Mouse (Mus musculus) limb, embryonic 15.5 days (tissue): ENCODE data around the gene B4galt1. TPM values are rescaled to one million over a fixed set of nuclear protein-coding genes. Genes with fewer than 3 reads are reported as not detected.
A peak's percentile ranks its signal among the peaks of the same experiment; 100 is the strongest.

ENCODE experiments used
- ATAC-seq: fragments of 200-750 bp; cut with Nextera tagmentation; 2 replicates; pipeline ENCODE4 v1.8.0; 2017; ENCODE audit warnings: low read depth, moderate TSS enrichment; ENCODE audit not compliant: insufficient number of reproducible peaks, low FRiP score, low TSS enrichment
- H3K27ac ChIP-seq: fragments of 300-500 bp; sonication (generic); 2 replicates; pipeline ENCODE4 v1.5.1; 2015; ENCODE audit warnings: moderate library complexity, mild to moderate bottlenecking, inconsistent platforms
- H3K27me3 ChIP-seq: fragments of 300-500 bp; sonication (generic); 2 replicates; pipeline ENCODE4 v1.6.1; 2015; ENCODE audit warnings: inconsistent platforms
- H3K36me3 ChIP-seq: fragments of 300-500 bp; sonication (generic); 2 replicates; pipeline ENCODE4 v1.6.1; 2015; ENCODE audit warnings: inconsistent platforms
- H3K4me1 ChIP-seq: fragments of 300-500 bp; sonication (generic); 2 replicates; pipeline ENCODE4 v1.6.1; 2015; ENCODE audit warnings: inconsistent platforms
- H3K4me2 ChIP-seq: fragments of 300-500 bp; sonication (generic); 2 replicates; pipeline ENCODE4 v1.6.1; 2015; ENCODE audit warnings: mild to moderate bottlenecking, inconsistent platforms
- H3K4me3 ChIP-seq: fragments of 300-500 bp; sonication (generic); 2 replicates; pipeline ENCODE4 v1.5.1; 2015; ENCODE audit warnings: mild to moderate bottlenecking, inconsistent platforms
- H3K9ac ChIP-seq: fragments of 300-500 bp; sonication (generic); 2 replicates; pipeline ENCODE4 v1.6.1; 2015; ENCODE audit warnings: inconsistent platforms
- H3K9me3 ChIP-seq: fragments of 300-500 bp; sonication (generic); 2 replicates; pipeline ENCODE4 v1.6.1; 2016; ENCODE audit warnings: inconsistent platforms
- WGBS: fragments of 180-500 bp; shearing (Covaris S2); methylation state at CpG from one replicate; pipeline ENCODE4 v1.1.7; 2015; 5-methylcytosine and 5-hydroxymethylcytosine counted together
- polyA plus RNA-seq: library from polyadenylated mRNA; unstranded; fragments of >200 nt; fragmentation: Nextera tagmentation; extraction: Ambion mirVana; gene quantifications from 2 replicates; pipeline ENCODE4 v1.2.1, GENCODE M21; 2015

B4galt1 gene
- polyA plus RNA-seq, 1 experiment from 2014 or later, result 50.3 TPM

- H3K4me1 ChIP-seq, result peaks cover 53% of the 10 kb centered on the region
- whole genome bisulfite sequencing, result 62% methylated on average over 5 of the region's 5 CpGs
- H3K27ac ChIP-seq, result no peak overlapping the region
- H3K4me2 ChIP-seq, result peak overlapping the region; percentile 83
- H3K36me3 ChIP-seq, result no peaks in the 10 kb centered on the region
- ATAC-seq, result no peak
- no peaks in the 10 kb centered on the region for H3K9me3 ChIP-seq
- H3K9ac ChIP-seq, result peak overlapping the region; percentile 0; the same call in 1 of the 2 replicates
- H3K27me3 ChIP-seq, result no peaks in the 10 kb centered on the region
- H3K4me3 ChIP-seq, result peak overlapping the region; percentile 81
Observed at GRCm38 (mm10) chr4:40850582-40850981, 3.2 kb downstream of the B4galt1 start.

DNA sequence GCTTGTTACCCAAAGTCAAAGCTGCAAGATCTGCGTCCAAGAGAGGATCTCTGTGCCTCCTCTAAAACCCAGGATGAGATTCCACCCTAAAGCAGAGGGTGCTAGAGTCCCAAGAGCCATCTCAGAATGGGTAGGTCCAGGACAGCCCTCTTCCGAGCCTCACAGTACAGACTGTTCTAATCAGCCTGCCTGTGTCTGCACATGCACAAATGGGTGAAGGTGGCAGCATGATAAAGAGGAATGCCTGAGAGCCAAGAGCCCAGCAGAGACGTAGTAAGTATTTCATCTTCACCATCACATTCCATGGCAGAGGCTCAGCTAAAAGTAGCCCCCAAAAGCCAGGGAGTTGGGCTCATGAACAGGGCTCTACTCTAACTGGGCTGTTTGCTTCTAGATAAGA is 4.3 kb downstream of the B4galt1 start:
- 76% methylated on average over 3 of the region's 3 CpGs for WGBS
- H3K27me3 ChIP-seq, result no peaks in the 10 kb centered on the region
- no peaks in the 10 kb centered on the region for H3K9me3 ChIP-seq
- H3K27ac ChIP-seq, result no peak overlapping the region
- no peak overlapping the region for H3K4me2 ChIP-seq
- H3K36me3 ChIP-seq, result no peaks in the 10 kb centered on the region
- H3K9ac ChIP-seq, result no peak overlapping the region
- H3K4me1 ChIP-seq, result peaks cover 60% of the 10 kb centered on the region
- no peak for ATAC-seq
- H3K4me3 ChIP-seq, result no peak overlapping the region

DNA sequence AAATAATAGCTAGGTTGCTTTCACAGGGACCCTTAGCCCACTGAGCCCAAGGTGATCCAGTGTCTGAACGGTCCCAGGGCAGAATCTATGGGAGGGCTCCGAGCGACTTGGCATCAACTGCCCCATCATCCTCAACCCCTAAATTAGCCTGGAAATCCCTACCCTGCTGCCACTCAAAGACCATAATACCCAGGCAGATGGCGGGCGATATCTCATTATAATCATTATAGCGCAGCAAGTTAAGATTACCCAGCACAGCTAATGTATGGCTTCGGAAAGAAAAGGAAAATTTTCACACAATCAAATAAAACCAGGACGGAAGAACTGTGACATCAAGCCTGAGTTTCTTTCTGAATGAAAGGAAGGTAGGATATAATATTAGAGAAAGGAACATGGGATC is 5.6 kb downstream of the B4galt1 start:
- Histone ChIP-seq H3K27ac (no peak overlapping the region), H3K36me3 (no peaks in the 10 kb centered on the region), H3K27me3 (no peaks in the 10 kb centered on the region), H3K4me3 (no peak overlapping the region), H3K9ac (no peak overlapping the region), H3K4me1 (peaks cover 68% of the 10 kb centered on the region), H3K4me2 (no peak overlapping the region), H3K9me3 (no peaks in the 10 kb centered on the region)
- 90% methylated on average over 8 of the region's 8 CpGs for WGBS
- no peak for ATAC-seq

DNA sequence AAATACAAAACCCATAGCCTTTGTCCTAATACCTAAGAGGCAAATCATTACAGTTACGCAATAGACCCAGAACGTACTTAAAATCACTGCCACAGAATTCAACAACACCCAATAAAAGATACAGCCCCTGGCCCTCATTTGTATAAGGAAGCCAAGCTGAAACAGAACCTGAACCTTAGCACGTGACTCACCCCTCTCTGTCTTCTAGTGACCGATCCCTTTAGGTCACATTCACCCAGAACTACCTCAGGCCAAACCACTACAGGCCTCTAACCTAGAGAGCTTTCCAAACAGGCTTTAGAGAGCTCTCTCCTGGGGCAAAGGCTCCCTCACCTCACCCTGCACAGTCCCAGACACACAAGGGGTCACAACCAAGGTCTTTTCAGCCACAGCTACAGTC is 6.6 kb downstream of the B4galt1 start:
- Histone ChIP-seq H3K4me3 (no peak overlapping the region), H3K36me3 (no peaks in the 10 kb centered on the region), H3K4me2 (no peak overlapping the region), H3K27ac (peak overlapping the region; percentile 38; the same call in 1 of the 2 replicates), H3K4me1 (peaks cover 66% of the 10 kb centered on the region), H3K9ac (no peak overlapping the region), H3K9me3 (no peaks in the 10 kb centered on the region), H3K27me3 (no peaks in the 10 kb centered on the region)
- no peak for ATAC-seq
- WGBS, result 44% methylated on average over 4 of the region's 4 CpGs

GRCm38 (mm10) chr4:40846143-40846931 is 7.5 kb downstream of the B4galt1 start:
- H3K36me3 ChIP-seq, result no peaks in the 10 kb centered on the region
- ATAC-seq, result no peak

DNA sequence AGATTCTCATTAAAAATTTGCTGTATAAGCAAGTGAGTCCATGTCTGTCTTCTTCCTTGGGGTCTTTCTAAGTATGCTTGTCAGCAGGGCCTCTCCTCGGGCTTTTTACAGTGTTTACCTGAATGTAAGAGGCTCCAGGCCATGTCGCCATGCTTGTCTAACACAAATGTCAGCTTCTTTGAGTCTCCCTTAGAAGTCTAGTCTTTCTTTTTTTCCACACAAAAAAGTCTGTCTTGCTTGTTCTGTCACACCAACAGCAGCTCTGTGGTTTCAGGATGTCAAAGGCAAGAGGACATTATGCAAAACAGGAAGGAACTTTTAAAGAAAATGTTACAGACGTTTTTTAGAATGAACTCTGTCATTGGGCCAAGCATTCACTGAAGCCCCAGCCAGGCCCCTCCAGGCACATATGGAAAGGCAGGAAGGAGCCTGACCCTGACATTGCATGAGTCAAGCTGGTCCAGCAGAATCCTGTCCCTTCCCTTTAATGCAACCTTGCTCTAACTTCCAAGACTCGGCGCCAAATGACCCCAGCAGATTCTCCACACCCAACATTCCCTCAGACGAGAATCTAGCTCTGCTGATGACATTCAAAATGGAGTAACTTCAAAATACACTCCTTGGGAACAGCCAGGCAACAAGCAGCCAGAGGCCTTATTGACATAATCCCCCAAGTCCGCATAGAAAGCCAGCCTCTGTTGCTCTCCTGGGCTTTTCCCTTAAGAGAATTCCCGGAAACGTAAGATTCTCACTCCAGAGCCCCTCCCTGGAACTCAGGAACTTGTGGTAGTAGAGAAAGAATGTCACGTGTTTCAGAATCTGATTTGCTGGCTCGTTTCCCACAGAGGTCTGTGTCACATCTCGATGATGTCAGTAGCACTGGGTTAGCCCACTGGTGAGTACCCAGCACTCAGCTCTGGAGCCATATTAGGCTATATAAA is 8.7 kb downstream of the B4galt1 start:
- Histone ChIP-seq H3K9me3 (no peaks in the 10 kb centered on the region), H3K27ac (peak overlapping the region; percentile 89), H3K36me3 (no peaks in the 10 kb centered on the region), H3K4me2 (0 out of 2 replicates have a peak overlapping the region, but pooled peaks have one; percentile 2), H3K4me3 (no peak overlapping the region), H3K4me1 (peaks cover 50% of the 10 kb centered on the region), H3K9ac (no peak overlapping the region), H3K27me3 (no peaks in the 10 kb centered on the region)
- ATAC-seq, result 0 out of 2 replicates have a peak, but pooled peaks have one; percentile 37
- WGBS, result 36% methylated on average over 12 of the region's 12 CpGs

More at GRCm38 (mm10) chr4:40846143-40846931, 7.5 kb downstream of the B4galt1 start:
- H3K27me3 ChIP-seq, result no peaks in the 10 kb centered on the region
- H3K4me3 ChIP-seq, result no peak overlapping the region
- H3K9me3 ChIP-seq, result no peaks in the 10 kb centered on the region
- WGBS, result 55% methylated on average over 7 of the region's 7 CpGs
- H3K4me2 ChIP-seq, result no peak overlapping the region
- H3K9ac ChIP-seq, result no peak overlapping the region
- H3K4me1 ChIP-seq, result peaks cover 59% of the 10 kb centered on the region
- H3K27ac ChIP-seq, result peak overlapping the region; percentile 89

- Histone ChIP-seq H3K9ac (no peak overlapping the region), H3K4me3 (no peak overlapping the region)
- ATAC-seq, result peak; percentile 79
Observed at GRCm38 (mm10) chr4:40844251-40844721, 9.5 kb downstream of the B4galt1 start.

GRCm38 (mm10) chr4:40843726-40844125 is 10.1 kb downstream of the B4galt1 start:
- WGBS, result 63% methylated on average over 8 of the region's 8 CpGs
- Histone ChIP-seq H3K9me3 (no peaks in the 10 kb centered on the region), H3K36me3 (no peaks in the 10 kb centered on the region), H3K9ac (no peak overlapping the region), H3K4me2 (no peak overlapping the region), H3K4me3 (no peak overlapping the region), H3K4me1 (peaks cover 50% of the 10 kb centered on the region), H3K27ac (peak overlapping the region; percentile 89), H3K27me3 (no peaks in the 10 kb centered on the region)
- no peak for ATAC-seq

More at GRCm38 (mm10) chr4:40844251-40844721, 9.5 kb downstream of the B4galt1 start:
- 0 out of 2 replicates have a peak overlapping the region, but pooled peaks have one; percentile 2 for H3K4me2 ChIP-seq
- H3K36me3 ChIP-seq, result no peaks in the 10 kb centered on the region
- no peaks in the 10 kb centered on the region for H3K27me3 ChIP-seq
- peaks cover 47% of the 10 kb centered on the region for H3K4me1 ChIP-seq
- WGBS, result 11% methylated on average over 5 of the region's 5 CpGs
- H3K27ac ChIP-seq, result peak overlapping the region; percentile 89
- no peaks in the 10 kb centered on the region for H3K9me3 ChIP-seq

GRCm38 (mm10) chr4:40840448-40840847 is 13.4 kb downstream of the B4galt1 start:
- Histone ChIP-seq H3K27ac (no peak overlapping the region), H3K9me3 (no peaks in the 10 kb centered on the region), H3K36me3 (no peaks in the 10 kb centered on the region), H3K4me2 (no peak overlapping the region), H3K4me1 (peaks cover 47% of the 10 kb centered on the region), H3K9ac (no peak overlapping the region), H3K4me3 (no peak overlapping the region), H3K27me3 (no peaks in the 10 kb centered on the region)
- ATAC-seq, result no peak
- WGBS, result 82% methylated on average over 2 of the region's 2 CpGs

DNA sequence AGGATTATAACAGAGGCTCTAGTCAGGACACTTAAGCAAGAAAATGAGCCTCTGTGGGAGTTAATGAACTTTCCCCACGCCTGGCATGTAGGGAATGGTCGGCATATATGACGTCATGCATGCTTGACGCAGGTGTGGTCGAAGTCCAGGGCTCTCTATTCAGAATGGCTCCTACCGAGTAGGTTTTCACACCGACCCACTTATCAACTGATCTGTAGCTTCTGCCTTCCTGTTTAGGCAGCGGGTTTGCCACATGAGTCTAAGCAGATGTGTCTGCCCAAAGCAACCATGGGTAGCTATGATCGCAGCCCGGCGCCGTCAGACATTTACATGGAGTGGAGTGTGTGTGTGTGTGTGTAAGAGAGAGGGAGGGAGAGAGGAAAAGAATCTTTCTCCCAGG is 14.6 kb downstream of the B4galt1 start:
- Histone ChIP-seq H3K4me1 (peaks cover 35% of the 10 kb centered on the region), H3K27me3 (no peaks in the 10 kb centered on the region), H3K9ac (no peak overlapping the region), H3K4me2 (no peak overlapping the region), H3K36me3 (no peaks in the 10 kb centered on the region), H3K9me3 (no peaks in the 10 kb centered on the region), H3K27ac (no peak overlapping the region), H3K4me3 (no peak overlapping the region)
- ATAC-seq, result no peak
- WGBS, result 77% methylated on average over 12 of the region's 12 CpGs

- 32% methylated on average over 10 of the region's 10 CpGs for WGBS
- ATAC-seq, result no peak
- Histone ChIP-seq H3K27ac (peak overlapping the region; percentile 75), H3K9ac (no peak overlapping the region), H3K4me1 (peaks cover 23% of the 10 kb centered on the region), H3K36me3 (no peaks in the 10 kb centered on the region), H3K9me3 (no peaks in the 10 kb centered on the region), H3K27me3 (no peaks in the 10 kb centered on the region), H3K4me3 (no peak overlapping the region), H3K4me2 (peak overlapping the region; percentile 12; the same call in 1 of the 2 replicates)
Observed at GRCm38 (mm10) chr4:40837451-40838285, 16.1 kb downstream of the B4galt1 start.
